Mouse (Mus musculus) kidney, embryonic 16.5 days (tissue): Measurements from ENCODE around the gene Mpdu1. TPM values are rescaled to one million over a fixed set of nuclear protein-coding genes. Genes with fewer than 3 reads are reported as not detected.
A peak's percentile ranks its signal among the peaks of the same experiment; 100 is the strongest.

Experiments
- ATAC-seq: fragments of 200-750 bp; cut with Nextera tagmentation; 2 replicates; pipeline ENCODE4 v1.8.0; 2017; ENCODE audit warnings: moderate TSS enrichment; ENCODE audit not compliant: low FRiP score, low TSS enrichment
- H3K27ac ChIP-seq: fragments of 300-500 bp; sonication (generic); 2 replicates; pipeline ENCODE4 v1.5.1; 2014; ENCODE audit warnings: low read length
- H3K27me3 ChIP-seq: fragments of 300-500 bp; sonication (generic); 2 replicates; pipeline ENCODE4 v1.6.1; 2014; ENCODE audit warnings: low read length, control low read depth, mixed read lengths; ENCODE audit not compliant: insufficient read depth
- H3K36me3 ChIP-seq: fragments of 300-500 bp; sonication (generic); 2 replicates; pipeline ENCODE4 v1.6.1; 2014; ENCODE audit warnings: low read length, control low read depth, mixed read lengths; ENCODE audit not compliant: insufficient read depth
- H3K4me1 ChIP-seq: fragments of 300-500 bp; sonication (generic); 2 replicates; pipeline ENCODE4 v1.6.1; 2014; ENCODE audit warnings: low read length, control low read depth, mixed read lengths; ENCODE audit not compliant: insufficient read depth
- H3K4me2 ChIP-seq: fragments of 300-500 bp; sonication (generic); replicated peaks from 2 replicates; pipeline ENCODE4 v1.6.1; 2014; ENCODE audit warnings: low read depth, low read length
- H3K4me3 ChIP-seq: fragments of 300-500 bp; sonication (generic); 2 replicates; pipeline ENCODE4 v1.5.1; 2014; ENCODE audit warnings: mild to moderate bottlenecking, low read length
- H3K9ac ChIP-seq: fragments of 300-500 bp; sonication (generic); replicated peaks from 2 replicates; pipeline ENCODE4 v1.6.1; 2014; ENCODE audit warnings: low read length
- H3K9me3 ChIP-seq: fragments of 300-500 bp; sonication (generic); 2 replicates; pipeline ENCODE4 v1.6.1; 2016; ENCODE audit warnings: low read length, control low read depth
- WGBS: fragments of 180-500 bp; shearing (Covaris S2); extraction: QIAGEN DNeasy Blood & Tissue Kit; methylation state at CpG from one replicate; pipeline ENCODE4 v1.1.7; 2014; 5-methylcytosine and 5-hydroxymethylcytosine counted together
- polyA plus RNA-seq: library from polyadenylated mRNA; unstranded; fragments of >200 nt; fragmentation: Nextera tagmentation; extraction: Ambion mirVana; gene quantifications from 2 replicates; pipeline ENCODE4 v1.2.1, GENCODE M21; 2015

Mpdu1 gene
- polyA plus RNA-seq, 1 experiment from 2014 or later: 84.0 TPM

GRCm38 (mm10) chr11:69692863-69693262 lies 30.4 kb upstream of the Mpdu1 start:
- peaks cover 18% of the 10 kb centered on the region for H3K4me1 ChIP-seq

GRCm38 (mm10) chr11:69692196-69692811 lies 29.9 kb upstream of the Mpdu1 start:
- Histone ChIP-seq H3K27me3 (no peaks in the 10 kb centered on the region), H3K4me3 (no peak overlapping the region), H3K4me2 (no peak overlapping the region), H3K27ac (0 out of 2 replicates have a peak overlapping the region, but pooled peaks have one; percentile 9), H3K9me3 (no peaks in the 10 kb centered on the region), H3K9ac (no peak overlapping the region), H3K36me3 (no peaks in the 10 kb centered on the region), H3K4me1 (peaks cover 18% of the 10 kb centered on the region)
- WGBS: 68% methylated on average over 9 of the region's 9 CpGs
- no peak for ATAC-seq

More at GRCm38 (mm10) chr11:69692863-69693262, 30.4 kb upstream of the Mpdu1 start:
- Histone ChIP-seq H3K36me3 (no peaks in the 10 kb centered on the region), H3K27me3 (no peaks in the 10 kb centered on the region), H3K4me3 (no peak overlapping the region), H3K27ac (peak overlapping the region; percentile 9; the same call in 1 of the 2 replicates), H3K4me2 (no peak overlapping the region), H3K9ac (no peak overlapping the region), H3K9me3 (no peaks in the 10 kb centered on the region)
- 76% methylated on average over 6 of the region's 6 CpGs for WGBS
- 0 out of 2 replicates have a peak, but pooled peaks have one; percentile 35 for ATAC-seq

GRCm38 (mm10) chr11:69689891-69690290 lies 27.4 kb upstream of the Mpdu1 start:
- no peak overlapping the region for H3K4me2 ChIP-seq
- H3K36me3 ChIP-seq: no peaks in the 10 kb centered on the region
- no peak overlapping the region for H3K27ac ChIP-seq
- WGBS: 86% methylated on average over 1 of the region's 1 CpGs
- H3K4me1 ChIP-seq: peaks cover 27% of the 10 kb centered on the region
- H3K9me3 ChIP-seq: no peaks in the 10 kb centered on the region
- H3K27me3 ChIP-seq: no peaks in the 10 kb centered on the region
- ATAC-seq: no peak
- no peak overlapping the region for H3K4me3 ChIP-seq
- no peak overlapping the region for H3K9ac ChIP-seq

GRCm38 (mm10) chr11:69687061-69687460 lies 24.6 kb upstream of the Mpdu1 start:
- Histone ChIP-seq H3K9me3 (no peaks in the 10 kb centered on the region), H3K27ac (no peak overlapping the region), H3K36me3 (no peaks in the 10 kb centered on the region), H3K4me1 (peaks cover 27% of the 10 kb centered on the region), H3K4me3 (no peak overlapping the region), H3K27me3 (no peaks in the 10 kb centered on the region), H3K9ac (peak overlapping the region; percentile 45; the same call in 1 of the 2 replicates), H3K4me2 (no peak overlapping the region)
- 59% methylated on average over 5 of the region's 5 CpGs for WGBS
- no peak for ATAC-seq

GRCm38 (mm10) chr11:69686377-69686776 lies 23.9 kb upstream of the Mpdu1 start:
- H3K4me1 ChIP-seq: peaks cover 27% of the 10 kb centered on the region
- no peaks in the 10 kb centered on the region for H3K36me3 ChIP-seq
- ATAC-seq: no peak
- H3K4me3 ChIP-seq: no peak overlapping the region
- H3K27ac ChIP-seq: no peak overlapping the region; the same call in 1 of the 2 replicates
- no peak overlapping the region for H3K4me2 ChIP-seq
- no peaks in the 10 kb centered on the region for H3K27me3 ChIP-seq
- WGBS: 17% methylated on average over 4 of the region's 4 CpGs
- H3K9ac ChIP-seq: peak overlapping the region; percentile 45; the same call in 1 of the 2 replicates
- no peaks in the 10 kb centered on the region for H3K9me3 ChIP-seq

GRCm38 (mm10) chr11:69685526-69686148 lies 23.2 kb upstream of the Mpdu1 start, which contains the start of gene Tnfsf13:
TSS of gene Tnfsf13 (minus strand) at chr11:69685784.
- Histone ChIP-seq H3K27me3 (no peaks in the 10 kb centered on the region), H3K4me2 (no peak within 1 kb of the TSS), H3K27ac (peak within 1 kb of the TSS; percentile 72), H3K36me3 (no peaks in the 10 kb centered on the region), H3K4me3 (no peak within 1 kb of the TSS), H3K9ac (peak within 1 kb of the TSS; percentile 45), H3K4me1 (peaks cover 33% of the 10 kb centered on the region), H3K9me3 (no peaks in the 10 kb centered on the region)
- no peak for ATAC-seq
- 68% methylated on average over 10 of the region's 10 CpGs for WGBS

- Histone ChIP-seq H3K9ac (no peak overlapping the region), H3K36me3 (0 out of 2 replicates have a peak, but pooled peaks cover 3% of the 10 kb centered on the region), H3K27ac (no peak overlapping the region), H3K4me3 (no peak overlapping the region), H3K9me3 (no peaks in the 10 kb centered on the region), H3K4me2 (no peak overlapping the region), H3K27me3 (no peaks in the 10 kb centered on the region), H3K4me1 (peaks cover 37% of the 10 kb centered on the region)
- 87% methylated on average over 6 of the region's 6 CpGs for WGBS
- no peak for ATAC-seq
Observed at GRCm38 (mm10) chr11:69684936-69685335, 22.5 kb upstream of the Mpdu1 start.

- Histone ChIP-seq H3K27ac (no peak overlapping the region), H3K4me1 (peaks cover 42% of the 10 kb centered on the region), H3K9me3 (no peaks in the 10 kb centered on the region), H3K27me3 (no peaks in the 10 kb centered on the region), H3K4me2 (no peak overlapping the region), H3K36me3 (peaks cover 8% of the 10 kb centered on the region; the same call in 1 of the 2 replicates), H3K9ac (peak overlapping the region; percentile 12; the same call in 1 of the 2 replicates), H3K4me3 (no peak overlapping the region)
- 78% methylated on average over 12 of the region's 12 CpGs for WGBS
- no peak for ATAC-seq
Observed at GRCm38 (mm10) chr11:69684128-69684745, 21.8 kb upstream of the Mpdu1 start.

- ATAC-seq: no peak
- Histone ChIP-seq H3K9ac (no peak overlapping the region), H3K4me2 (peak overlapping the region; percentile 75; the same call in 1 of the 2 replicates), H3K27ac (peak overlapping the region; percentile 68; the same call in 1 of the 2 replicates), H3K36me3 (peaks cover 9% of the 10 kb centered on the region), H3K9me3 (no peaks in the 10 kb centered on the region), H3K27me3 (no peaks in the 10 kb centered on the region), H3K4me3 (no peak overlapping the region), H3K4me1 (peaks cover 42% of the 10 kb centered on the region)
- WGBS: 84% methylated on average over 7 of the region's 7 CpGs
Observed at GRCm38 (mm10) chr11:69683576-69683975, 21.1 kb upstream of the Mpdu1 start.
